Mouse (Mus musculus): ENCODE measurements around the gene Pacrg. TPM values are rescaled to one million over a fixed set of nuclear protein-coding genes. Genes with fewer than 3 reads are reported as not detected.
A peak's percentile ranks its signal among the peaks of the same experiment; 100 is the strongest.

Pacrg gene
- polyA plus RNA-seq, 1 experiment from 2014 or later = 10.7 TPM

DNA sequence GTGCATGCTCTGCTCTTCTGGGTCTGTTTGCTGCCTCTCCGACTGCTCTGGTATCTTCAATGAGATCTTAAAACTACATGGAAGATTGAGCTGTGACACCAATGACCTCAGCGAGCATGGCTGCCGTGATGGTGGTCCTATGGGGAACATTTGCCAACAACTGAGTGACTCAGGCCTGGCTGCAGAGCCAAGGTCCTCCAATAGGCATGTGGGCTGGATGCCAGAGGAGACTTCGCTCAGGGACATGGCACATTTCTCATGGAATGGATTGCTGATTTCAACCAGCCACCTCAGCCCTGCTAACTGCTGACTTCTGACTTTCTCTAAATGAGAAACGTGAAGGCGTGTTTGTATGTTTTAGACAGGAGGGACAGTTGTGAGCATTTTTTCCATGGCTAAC lies 366.9 kb downstream of the Pacrg start:
- H3K27ac ChIP-seq = no peak overlapping the region
- H3K4me3 ChIP-seq = no peak overlapping the region
- no peaks in the 10 kb centered on the region for H3K9me3 ChIP-seq
- peaks cover 5% of the 10 kb centered on the region; the same call in 1 of the 2 replicates for H3K4me1 ChIP-seq
- H3K9ac ChIP-seq = no peak overlapping the region
- no peak for ATAC-seq (replicated peaks)
- WGBS = 89% methylated on average over 6 of the region's 6 CpGs
- H3K27me3 ChIP-seq (replicated peaks) = no peaks in the 10 kb centered on the region
- no peaks in the 10 kb centered on the region for H3K36me3 ChIP-seq (replicated peaks)
- no peak overlapping the region for H3K4me2 ChIP-seq

- ATAC-seq (replicated peaks) = no peak
- H3K27ac ChIP-seq = no peak overlapping the region
- no peaks in the 10 kb centered on the region for H3K4me1 ChIP-seq
- H3K27me3 ChIP-seq (replicated peaks) = no peaks in the 10 kb centered on the region
- H3K9me3 ChIP-seq = no peaks in the 10 kb centered on the region
- H3K36me3 ChIP-seq (replicated peaks) = no peaks in the 10 kb centered on the region
- no peak overlapping the region for H3K9ac ChIP-seq
- no peak overlapping the region for H3K4me3 ChIP-seq
- WGBS = 94% methylated on average over 9 of the region's 9 CpGs
- H3K4me2 ChIP-seq = no peak overlapping the region
Observed at GRCm38 (mm10) chr17:10469874-10470568, 370.1 kb downstream of the Pacrg start.

DNA sequence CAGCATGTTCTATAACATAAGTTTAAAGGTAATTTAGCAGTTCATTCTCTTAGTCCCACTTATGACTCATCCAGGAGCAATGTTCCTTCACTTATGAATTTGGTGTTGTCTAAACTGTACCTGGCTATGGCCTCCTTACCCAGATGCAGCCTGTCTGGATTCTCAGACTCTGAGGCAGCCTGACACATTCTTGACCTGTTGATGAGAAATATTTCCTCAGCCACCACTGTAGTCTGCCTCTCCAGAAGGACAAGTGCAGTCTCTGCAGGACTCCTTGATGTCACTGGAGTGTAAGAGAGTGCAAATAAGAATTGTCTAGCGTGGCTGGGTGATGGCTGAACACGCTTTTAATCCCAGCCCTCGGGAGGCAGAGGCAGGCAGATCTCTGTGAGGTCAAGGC lies 373.0 kb downstream of the Pacrg start:
- H3K27me3 ChIP-seq (replicated peaks) = no peaks in the 10 kb centered on the region
- H3K4me3 ChIP-seq = no peak overlapping the region
- H3K27ac ChIP-seq = no peak overlapping the region
- no peaks in the 10 kb centered on the region for H3K36me3 ChIP-seq (replicated peaks)
- no peaks in the 10 kb centered on the region for H3K9me3 ChIP-seq
- 89% methylated on average over 3 of the region's 3 CpGs for WGBS
- no peak overlapping the region for H3K9ac ChIP-seq
- H3K4me1 ChIP-seq = no peaks in the 10 kb centered on the region
- no peak overlapping the region for H3K4me2 ChIP-seq
- ATAC-seq (replicated peaks) = no peak

DNA sequence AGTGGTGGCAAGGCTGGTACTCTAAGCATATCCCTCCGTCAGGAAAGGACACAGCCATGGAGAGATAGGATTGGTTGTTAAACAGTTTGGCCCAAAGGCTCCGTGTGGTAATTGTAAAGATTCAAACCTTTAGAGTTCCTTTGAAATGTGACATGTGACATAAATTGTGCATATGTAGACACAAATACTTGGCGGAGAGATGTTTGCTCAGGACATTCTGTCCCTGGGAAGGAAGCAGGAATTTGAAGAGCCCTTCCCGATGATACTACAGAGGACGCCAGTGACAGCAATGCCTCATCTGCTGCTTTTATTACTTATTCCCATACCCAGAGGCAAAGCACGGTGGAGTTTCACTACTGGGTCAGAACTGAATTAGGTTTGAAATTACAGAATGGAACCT lies 374.6 kb downstream of the Pacrg start:
- Histone ChIP-seq H3K9me3 (no peaks in the 10 kb centered on the region), H3K9ac (no peak overlapping the region), H3K36me3 (replicated peaks) (no peaks in the 10 kb centered on the region), H3K4me1 (no peaks in the 10 kb centered on the region), H3K27me3 (replicated peaks) (no peaks in the 10 kb centered on the region), H3K4me3 (no peak overlapping the region), H3K27ac (no peak overlapping the region), H3K4me2 (no peak overlapping the region)
- 79% methylated on average over 6 of the region's 6 CpGs for WGBS
- ATAC-seq (replicated peaks) = no peak

- H3K27me3 ChIP-seq (replicated peaks) = no peaks in the 10 kb centered on the region
- no peak overlapping the region for H3K4me3 ChIP-seq
- ATAC-seq (replicated peaks) = no peak
- H3K4me2 ChIP-seq = no peak overlapping the region
- 59% methylated on average over 3 of the region's 3 CpGs for WGBS
- H3K9me3 ChIP-seq = no peaks in the 10 kb centered on the region
- H3K4me1 ChIP-seq = no peaks in the 10 kb centered on the region
- no peak overlapping the region for H3K27ac ChIP-seq
- H3K36me3 ChIP-seq (replicated peaks) = no peaks in the 10 kb centered on the region
- no peak overlapping the region for H3K9ac ChIP-seq
Observed at GRCm38 (mm10) chr17:10464700-10465099, 375.4 kb downstream of the Pacrg start.

DNA sequence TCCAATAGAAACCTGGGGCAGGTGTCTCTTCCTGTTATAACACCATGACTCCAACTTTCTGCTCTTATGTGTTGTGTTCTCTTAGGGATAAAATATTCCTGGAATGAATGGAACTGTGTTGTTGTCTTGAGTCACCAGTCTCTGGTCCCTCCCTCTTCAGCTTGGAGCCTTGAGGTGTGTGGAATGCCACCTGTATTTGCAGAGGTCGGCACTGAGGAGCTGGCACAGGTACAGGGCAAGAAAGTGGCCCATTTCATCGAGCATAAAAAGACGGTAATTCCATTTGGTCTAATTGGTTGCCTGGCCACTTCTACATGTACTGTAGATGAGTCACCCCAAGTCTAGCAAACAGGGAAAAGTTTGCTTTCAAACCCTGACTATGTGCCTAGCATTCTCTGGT lies 376.5 kb downstream of the Pacrg start:
- Histone ChIP-seq H3K4me1 (no peaks in the 10 kb centered on the region), H3K9ac (no peak overlapping the region), H3K36me3 (replicated peaks) (no peaks in the 10 kb centered on the region), H3K4me2 (no peak overlapping the region), H3K9me3 (no peaks in the 10 kb centered on the region), H3K27me3 (replicated peaks) (no peaks in the 10 kb centered on the region), H3K27ac (no peak overlapping the region), H3K4me3 (no peak overlapping the region)
- WGBS = 87% methylated on average over 3 of the region's 3 CpGs
- no peak for ATAC-seq (replicated peaks)

GRCm38 (mm10) chr17:10460916-10461315 lies 379.2 kb downstream of the Pacrg start:
- Histone ChIP-seq H3K4me3 (no peak overlapping the region), H3K36me3 (replicated peaks) (no peaks in the 10 kb centered on the region), H3K9ac (no peak overlapping the region), H3K4me2 (no peak overlapping the region), H3K4me1 (no peaks in the 10 kb centered on the region), H3K9me3 (no peaks in the 10 kb centered on the region), H3K27me3 (replicated peaks) (no peaks in the 10 kb centered on the region), H3K27ac (no peak overlapping the region)
- WGBS = 91% methylated on average over 4 of the region's 4 CpGs
- no peak for ATAC-seq (replicated peaks)

DNA sequence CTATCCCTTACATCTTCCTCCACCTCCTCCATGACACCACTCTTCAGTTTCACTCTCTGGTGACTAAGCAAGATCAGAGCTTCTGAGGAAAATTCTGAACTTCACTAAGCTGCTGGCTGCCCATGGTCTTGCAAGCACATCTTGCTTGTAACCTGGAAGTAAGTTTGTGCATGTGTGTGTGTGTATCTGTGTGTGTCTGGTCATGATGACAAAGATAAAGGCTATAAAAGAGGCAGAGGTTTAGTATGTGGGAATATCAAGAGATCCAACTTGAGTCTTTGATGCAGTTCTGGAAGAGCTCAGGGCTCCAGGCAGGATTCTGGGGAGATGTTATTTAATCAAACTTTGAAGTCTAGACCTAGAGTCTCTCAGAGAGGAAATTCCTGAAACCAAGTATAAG lies 381.4 kb downstream of the Pacrg start:
- no peaks in the 10 kb centered on the region for H3K4me1 ChIP-seq
- H3K27ac ChIP-seq = no peak overlapping the region
- H3K9me3 ChIP-seq = no peaks in the 10 kb centered on the region
- H3K4me2 ChIP-seq = no peak overlapping the region
- H3K9ac ChIP-seq = no peak overlapping the region
- H3K36me3 ChIP-seq (replicated peaks) = no peaks in the 10 kb centered on the region
- H3K27me3 ChIP-seq (replicated peaks) = no peaks in the 10 kb centered on the region
- ATAC-seq (replicated peaks) = no peak
- H3K4me3 ChIP-seq = no peak overlapping the region

DNA sequence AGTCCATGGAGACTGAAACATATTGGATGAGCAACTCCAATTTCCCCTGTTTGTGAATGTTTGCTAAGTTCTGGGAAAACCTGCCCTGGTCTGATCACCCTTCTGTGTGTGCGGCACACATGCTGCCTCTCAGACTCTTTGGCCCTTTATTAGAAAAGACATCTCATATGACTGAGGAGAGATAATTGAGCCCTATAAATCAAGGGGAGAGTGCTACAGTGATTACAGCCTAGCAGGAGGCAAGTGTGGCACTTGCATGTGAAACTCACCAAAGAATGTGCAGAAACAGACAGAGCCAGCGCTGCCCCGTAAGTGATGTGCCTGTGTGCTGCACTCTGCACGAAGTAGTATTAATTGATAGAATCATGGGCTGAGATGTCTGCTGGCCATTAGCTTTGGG lies 383.7 kb downstream of the Pacrg start:
- no peak overlapping the region for H3K4me2 ChIP-seq
- H3K9ac ChIP-seq = no peak overlapping the region
- no peaks in the 10 kb centered on the region for H3K36me3 ChIP-seq (replicated peaks)
- 81% methylated on average over 4 of the region's 4 CpGs for WGBS
- no peaks in the 10 kb centered on the region for H3K9me3 ChIP-seq
- no peaks in the 10 kb centered on the region for H3K27me3 ChIP-seq (replicated peaks)
- H3K4me1 ChIP-seq = peaks cover 2% of the 10 kb centered on the region
- no peak overlapping the region for H3K4me3 ChIP-seq
- no peak overlapping the region for H3K27ac ChIP-seq
- no peak for ATAC-seq (replicated peaks)

DNA sequence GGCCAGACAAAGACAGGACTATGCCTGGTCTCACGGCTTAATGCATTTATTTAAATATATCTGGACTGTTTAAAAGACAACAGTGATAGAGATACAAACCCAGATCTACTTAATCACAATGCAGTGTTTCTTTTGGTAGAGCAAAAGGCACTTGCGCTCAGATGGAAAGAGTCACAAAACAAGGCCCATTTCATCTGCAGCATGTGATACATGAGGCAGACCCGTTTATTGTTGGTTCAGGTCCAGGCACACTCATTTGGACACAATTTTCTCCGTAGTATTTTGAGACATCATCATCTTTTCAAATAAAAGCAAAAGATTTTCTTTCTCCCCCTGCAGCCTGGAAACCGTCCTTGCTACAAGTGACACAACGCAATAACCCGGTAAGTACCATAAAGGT lies 384.1 kb downstream of the Pacrg start:
- Histone ChIP-seq H3K27me3 (replicated peaks) (no peaks in the 10 kb centered on the region), H3K4me3 (no peak overlapping the region), H3K4me2 (no peak overlapping the region), H3K36me3 (replicated peaks) (no peaks in the 10 kb centered on the region), H3K27ac (no peak overlapping the region), H3K9me3 (no peaks in the 10 kb centered on the region), H3K9ac (no peak overlapping the region), H3K4me1 (peaks cover 6% of the 10 kb centered on the region)
- no peak for ATAC-seq (replicated peaks)
- WGBS = 79% methylated on average over 7 of the region's 7 CpGs

- Histone ChIP-seq H3K9ac (no peak overlapping the region), H3K27ac (no peak overlapping the region), H3K4me2 (no peak overlapping the region), H3K9me3 (no peaks in the 10 kb centered on the region), H3K4me3 (no peak overlapping the region), H3K36me3 (replicated peaks) (no peaks in the 10 kb centered on the region), H3K4me1 (peaks cover 12% of the 10 kb centered on the region), H3K27me3 (replicated peaks) (no peaks in the 10 kb centered on the region)
- 93% methylated on average over 8 of the region's 8 CpGs for WGBS
- no peak for ATAC-seq (replicated peaks)
Observed at GRCm38 (mm10) chr17:10454406-10454805, 385.7 kb downstream of the Pacrg start.

- Histone ChIP-seq H3K36me3 (replicated peaks) (no peaks in the 10 kb centered on the region), H3K4me1 (peaks cover 12% of the 10 kb centered on the region), H3K9me3 (no peaks in the 10 kb centered on the region), H3K4me3 (no peak overlapping the region), H3K9ac (no peak overlapping the region), H3K4me2 (no peak overlapping the region), H3K27ac (no peak overlapping the region), H3K27me3 (replicated peaks) (no peaks in the 10 kb centered on the region)
- ATAC-seq (replicated peaks) = no peak
- 91% methylated on average over 3 of the region's 3 CpGs for WGBS
Observed at GRCm38 (mm10) chr17:10452801-10453200, 387.3 kb downstream of the Pacrg start.

- ATAC-seq (replicated peaks) = 0 out of 2 replicates have a peak, but pooled peaks have one; percentile 16
- no peak overlapping the region for H3K4me2 ChIP-seq
- H3K27ac ChIP-seq = peak overlapping the region; percentile 30; the same call in 1 of the 2 replicates
- peaks cover 12% of the 10 kb centered on the region for H3K4me1 ChIP-seq
- H3K36me3 ChIP-seq (replicated peaks) = no peaks in the 10 kb centered on the region
- no peak overlapping the region for H3K9ac ChIP-seq
- H3K27me3 ChIP-seq (replicated peaks) = no peaks in the 10 kb centered on the region
- 29% methylated on average over 10 of the region's 10 CpGs for WGBS
- H3K4me3 ChIP-seq = no peak overlapping the region
- H3K9me3 ChIP-seq = no peaks in the 10 kb centered on the region
Observed at GRCm38 (mm10) chr17:10451306-10452077, 388.6 kb downstream of the Pacrg start.
